Mouse (Mus musculus): ENCODE data around the gene Arhgap1.
A peak's percentile ranks its signal among the peaks of the same experiment; 100 is the strongest.

The Arhgap1 gene

DNA sequence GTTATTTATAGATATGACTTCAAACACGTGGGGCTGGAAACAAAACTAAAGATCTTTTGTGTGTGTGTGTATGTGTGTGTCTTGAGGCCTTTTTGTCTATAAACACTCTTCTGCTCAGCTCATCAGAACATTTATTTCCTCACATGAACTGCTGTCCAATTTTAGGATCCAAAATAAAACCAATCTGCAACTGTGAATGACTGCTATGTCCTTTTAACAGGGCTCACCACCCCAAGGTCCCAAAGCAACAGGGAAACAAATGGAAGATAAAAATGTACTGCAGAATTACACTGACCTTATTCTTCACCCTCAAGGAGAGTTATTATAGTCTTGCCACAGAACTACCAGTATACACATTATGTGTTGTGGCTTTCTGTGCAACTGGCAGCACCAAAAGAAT, 49.6 kb downstream of the Arhgap1 start:
- no peak for DNase-seq (ENCODE audit: low read depth)

GRCm38 (mm10) chr2:91701366-91701765, 51.7 kb downstream of the Arhgap1 start:
- no peak for DNase-seq (ENCODE audit: low read depth)

- DNase-seq (ENCODE audit: low read depth) = no peak
Measured at GRCm38 (mm10) chr2:91705736-91706135, 56.1 kb downstream of the Arhgap1 start.

GRCm38 (mm10) chr2:91706456-91706855, 56.8 kb downstream of the Arhgap1 start:
- DNase-seq (ENCODE audit: low read depth) = no peak

DNA sequence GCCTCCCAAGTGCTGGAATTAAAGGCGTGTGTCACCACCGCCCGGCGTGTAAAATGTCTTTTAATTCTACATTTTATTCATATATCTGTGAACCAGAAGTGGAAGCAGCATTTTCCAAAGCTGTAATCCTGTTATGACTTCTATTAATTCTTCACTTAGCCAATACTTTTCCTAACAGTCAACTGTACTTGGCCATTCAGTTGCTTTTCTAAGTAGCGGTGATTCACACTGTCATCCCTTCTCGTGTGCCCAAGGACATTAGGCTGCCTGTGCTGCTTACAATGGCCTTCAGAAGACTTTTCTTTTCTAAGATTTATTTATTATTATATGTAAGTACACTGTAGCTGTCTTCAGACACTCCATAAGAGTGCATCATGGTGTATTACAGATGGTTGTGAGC, 58.7 kb downstream of the Arhgap1 start:
- no peak for DNase-seq (ENCODE audit: low read depth)

- peak; percentile 95 for DNase-seq (ENCODE audit: low read depth)
Measured at GRCm38 (mm10) chr2:91710272-91711234, 60.9 kb downstream of the Arhgap1 start, which contains the start of the genes Atg13 and Harbi1. Gene Atg13 (minus strand): TSS chr2:91710576. Gene Harbi1 (plus strand): TSS chr2:91710852.

DNA sequence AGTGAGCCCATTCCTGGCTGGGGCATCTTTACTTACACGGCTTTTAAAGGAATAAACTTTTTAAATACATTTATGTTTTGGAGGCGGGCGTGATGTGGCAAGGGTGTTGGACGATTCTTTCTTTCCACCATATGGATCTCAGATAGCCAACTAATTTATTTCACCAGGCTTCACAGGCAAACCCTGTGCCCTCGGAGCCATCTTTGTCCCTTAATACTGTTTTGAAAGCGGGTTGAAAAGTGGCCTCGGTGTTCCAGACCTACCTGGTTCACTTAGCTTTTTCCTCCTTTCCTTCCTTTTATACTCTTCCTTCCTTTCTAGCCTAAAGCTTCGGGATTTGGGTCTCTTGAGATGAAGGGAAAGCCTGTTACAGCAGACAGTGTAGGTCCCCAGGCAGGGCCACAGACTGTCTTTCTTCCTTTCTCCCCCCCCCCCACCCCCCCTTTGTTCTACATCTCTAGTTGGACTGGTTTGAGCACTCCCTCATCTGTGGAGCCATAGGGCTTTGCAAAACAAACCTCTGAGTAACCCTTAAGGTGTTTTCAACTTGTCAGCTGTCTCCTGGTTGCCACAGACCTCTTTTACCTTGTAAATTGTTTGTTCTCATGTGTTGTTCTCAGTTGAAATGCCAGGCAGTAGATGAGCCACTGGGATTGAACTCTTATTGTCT, 61.7 kb downstream of the Arhgap1 start:
- DNase-seq (ENCODE audit: low read depth) = peak; percentile 20

DNA sequence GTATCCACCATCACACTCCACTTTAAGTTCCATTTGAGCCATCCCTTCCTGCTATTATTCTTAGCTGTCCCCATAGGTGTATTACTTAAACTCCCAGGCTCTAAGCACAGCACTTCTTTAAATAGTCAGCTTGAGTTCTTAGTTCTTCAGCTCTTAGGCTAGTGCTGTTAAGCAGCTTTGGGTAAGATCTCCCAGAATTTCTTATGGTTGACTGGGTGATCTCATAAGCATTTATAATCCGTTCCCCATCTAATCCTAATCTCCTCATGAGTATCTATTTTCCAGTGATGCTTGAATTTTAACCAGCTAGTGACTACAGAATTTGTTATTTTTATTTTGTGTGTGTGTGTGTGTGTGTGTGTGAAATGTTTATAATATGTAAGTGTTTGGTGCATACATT, 65.3 kb downstream of the Arhgap1 start:
- DNase-seq (ENCODE audit: low read depth) = no peak

- no peak for DNase-seq (ENCODE audit: low read depth)
Measured at GRCm38 (mm10) chr2:91718276-91718675, 68.6 kb downstream of the Arhgap1 start.

All from NIH3T3 (cell line).